Mouse (Mus musculus) brain, embryonic 14.5 days (tissue): ENCODE measurements around the gene Rnf13.

Experiments
- CTCF ChIP-seq: fragments of 200-500 bp; IDR thresholded peaks from 2 replicates; pipeline ENCODE4 v1.5.1; 2012; ENCODE audit warnings: inconsistent platforms, mild to moderate bottlenecking, moderate library complexity, borderline replicate concordance; ENCODE audit not compliant: insufficient read depth, insufficient read length; ENCODE audit errors: extremely low read depth
- POLR2A ChIP-seq: fragments of 200-500 bp; IDR thresholded peaks from 2 replicates; pipeline ENCODE4 v1.6.1; 2012; ENCODE audit warnings: mild to moderate bottlenecking, inconsistent platforms, borderline replicate concordance; ENCODE audit not compliant: poor library complexity, insufficient read depth, insufficient read length, severe bottlenecking; ENCODE audit errors: extremely low read depth

GRCm38 (mm10) chr3:57833585-57833984 lies 97.7 kb downstream of the Rnf13 start:
- TF ChIP-seq POLR2A (no peak), CTCF (no peak)
